Comparison of ENCODE assay signal across 26 mouse cellular contexts in genomic region chr16:59770421-59770820, GRCm38 (mm10).
"Had no signal": no experiment of that assay in that cellular context is flagged by ENCODE, and none has a peak within 500 bp of the region (broad histone marks: within the 10 kb centered on the region; RNA-seq: fewer than 3 reads in every experiment).

No protein-coding gene starts in this region.

- DNase-seq: gastrocnemius, postnatal 14 days; gastrocnemius, postnatal 36 days; heart, adult 11 months; heart, adult 2 months; heart, postnatal 14 days; heart, postnatal 36 days; kidney, adult 11 months; kidney, adult 2 months; kidney, adult 9 months; kidney, postnatal 14 days; kidney, postnatal 36 days; liver; liver, embryonic 13.5 days had no signal

- H3K9me3 ChIP-seq: heart, embryonic 13.5 days; heart, embryonic 15.5 days; hindbrain, embryonic 13.5 days; hindbrain, embryonic 15.5 days; kidney, embryonic 15.5 days; limb, embryonic 10.5 days; limb, embryonic 12.5 days; liver, embryonic 13.5 days; liver, embryonic 15.5 days had no signal

- H3K36me3 ChIP-seq: heart, embryonic 13.5 days; heart, embryonic 15.5 days; hindbrain, embryonic 13.5 days; hindbrain, embryonic 15.5 days; kidney, embryonic 15.5 days; limb, embryonic 10.5 days; limb, embryonic 12.5 days; liver, embryonic 13.5 days; liver, embryonic 15.5 days had no signal

- H3K27me3 ChIP-seq: heart, embryonic 13.5 days; heart, embryonic 15.5 days; hindbrain, embryonic 13.5 days; hindbrain, embryonic 15.5 days; kidney, embryonic 15.5 days; limb, embryonic 12.5 days; liver, embryonic 13.5 days; liver, embryonic 15.5 days had no signal

- H3K9ac ChIP-seq: heart, embryonic 13.5 days; heart, embryonic 15.5 days; hindbrain, embryonic 13.5 days; hindbrain, embryonic 15.5 days; kidney, embryonic 15.5 days; limb, embryonic 12.5 days; liver, embryonic 13.5 days; liver, embryonic 15.5 days had no signal

- H3K27ac ChIP-seq: heart, adult 2 months; heart, embryonic 13.5 days; heart, embryonic 15.5 days; hindbrain, embryonic 13.5 days; hindbrain, embryonic 15.5 days; hindbrain, postnatal 0 days; kidney, embryonic 15.5 days; kidney, postnatal 0 days; limb, embryonic 10.5 days; limb, embryonic 12.5 days; liver, embryonic 13.5 days; liver, embryonic 15.5 days had no signal

- ATAC-seq: hindbrain, postnatal 0 days; intestine, embryonic 16.5 days had no signal

- H3K4me3 ChIP-seq: heart, adult 2 months; heart, embryonic 13.5 days; heart, embryonic 15.5 days; hindbrain, embryonic 13.5 days; hindbrain, embryonic 15.5 days; kidney, embryonic 15.5 days; limb, embryonic 10.5 days; limb, embryonic 12.5 days; liver, embryonic 13.5 days; liver, embryonic 15.5 days had no signal

- H3K4me2 ChIP-seq: heart, embryonic 11.5 days; heart, embryonic 13.5 days; heart, embryonic 15.5 days; hindbrain, embryonic 13.5 days; hindbrain, embryonic 15.5 days; kidney, embryonic 15.5 days; limb, embryonic 12.5 days; liver, embryonic 11.5 days; liver, embryonic 13.5 days; liver, embryonic 15.5 days had no signal

- H3K4me1 ChIP-seq: heart, embryonic 13.5 days; heart, embryonic 15.5 days; hindbrain, embryonic 13.5 days; hindbrain, embryonic 15.5 days; kidney, embryonic 15.5 days; limb, embryonic 10.5 days; limb, embryonic 12.5 days; liver, embryonic 13.5 days; liver, embryonic 15.5 days had no signal
